Mouse (Mus musculus) intestine, postnatal 0 days (tissue): ENCODE results near the gene Pcnx2. TPM values are rescaled to one million over a fixed set of nuclear protein-coding genes. Genes with fewer than 3 reads are reported as not detected.
A peak's percentile ranks its signal among the peaks of the same experiment; 100 is the strongest.

Experiments
- ATAC-seq: fragments of 200-750 bp; cut with Nextera tagmentation; 2 replicates; pipeline ENCODE4 v1.8.0; 2017; ENCODE audit warnings: mild to moderate bottlenecking, moderate TSS enrichment, moderate library complexity
- H3K27ac ChIP-seq: fragments of 300-500 bp; sonication (generic); 2 replicates; pipeline ENCODE4 v1.5.1; 2014; ENCODE audit warnings: mild to moderate bottlenecking, low read depth, low read length, moderate library complexity
- H3K27me3 ChIP-seq: fragments of 300-500 bp; sonication (generic); replicated peaks from 2 replicates; pipeline ENCODE4 v1.6.1; 2014; ENCODE audit warnings: low read length, mixed read lengths; ENCODE audit not compliant: control insufficient read depth, insufficient read depth
- H3K36me3 ChIP-seq: fragments of 300-500 bp; sonication (generic); 2 replicates; pipeline ENCODE4 v1.6.1; 2014; ENCODE audit warnings: mild to moderate bottlenecking, moderate library complexity; ENCODE audit not compliant: control insufficient read depth, insufficient read depth
- H3K4me1 ChIP-seq: fragments of 300-500 bp; sonication (generic); replicated peaks from 2 replicates; pipeline ENCODE4 v1.6.1; 2014; ENCODE audit warnings: antibody characterized with exemption, low read length, mixed read lengths; ENCODE audit not compliant: control insufficient read depth, insufficient read depth
- H3K4me2 ChIP-seq: fragments of 300-500 bp; sonication (generic); replicated peaks from 2 replicates; pipeline ENCODE4 v1.6.1; 2014; ENCODE audit warnings: low read depth, mild to moderate bottlenecking, moderate library complexity
- H3K4me3 ChIP-seq: fragments of 300-500 bp; sonication (generic); 2 replicates; pipeline ENCODE4 v1.5.1; 2014; ENCODE audit warnings: low read depth, low read length
- H3K9ac ChIP-seq: fragments of 300-500 bp; sonication (generic); 2 replicates; pipeline ENCODE4 v1.6.1; 2014; ENCODE audit warnings: mild to moderate bottlenecking, low read depth, low read length
- H3K9me3 ChIP-seq: fragments of 300-500 bp; sonication (generic); 2 replicates; pipeline ENCODE4 v1.6.1; 2016; ENCODE audit warnings: mixed run types; ENCODE audit not compliant: control insufficient read depth
- CTCF ChIP-seq: sonication (generic); IDR thresholded peaks from 2 replicates; pipeline ENCODE4 v1.5.1; 2016; ENCODE audit warnings: low read depth, mild to moderate bottlenecking, control low read depth, antibody characterized with exemption, moderate library complexity
- WGBS: fragments of 180-500 bp; shearing (Covaris S2); extraction: QIAGEN DNeasy Blood & Tissue Kit; methylation state at CpG from one replicate; pipeline ENCODE4 v1.1.7; 2014; 5-methylcytosine and 5-hydroxymethylcytosine counted together
- polyA plus RNA-seq: library from polyadenylated mRNA; unstranded; fragments of >200 nt; fragmentation: Nextera tagmentation; extraction: Ambion mirVana; gene quantifications from 2 replicates; pipeline ENCODE4 v1.2.1, GENCODE M21; 2015

Gene Pcnx2
- polyA plus RNA-seq, 1 experiment from 2014 or later = 0.29 TPM

DNA sequence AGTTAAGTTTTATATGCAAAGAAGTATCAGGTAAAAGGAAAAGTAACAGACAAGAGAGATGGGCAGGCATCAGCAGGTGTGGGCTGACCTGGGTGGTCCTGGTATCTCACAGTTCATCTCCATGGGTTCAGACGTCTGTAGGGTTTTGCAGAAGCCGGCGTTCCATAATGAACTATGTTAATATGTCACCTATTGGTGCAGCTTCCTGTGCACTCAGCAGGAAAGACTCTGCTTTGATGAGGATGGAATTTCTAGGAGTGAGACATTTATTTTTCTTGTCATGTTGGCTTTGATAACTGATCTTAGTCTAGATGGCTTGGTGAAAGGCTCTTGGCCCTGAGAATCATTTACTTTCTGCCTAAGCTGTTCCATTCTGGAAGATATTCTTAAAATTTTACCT, 24.2 kb upstream of the Pcnx2 start:
- ATAC-seq = no peak
- no peaks in the 10 kb centered on the region for H3K27me3 ChIP-seq
- H3K36me3 ChIP-seq = peaks cover 7% of the 10 kb centered on the region
- H3K9me3 ChIP-seq = no peaks in the 10 kb centered on the region
- no peak for TF ChIP-seq CTCF
- H3K4me1 ChIP-seq = no peaks in the 10 kb centered on the region
- H3K27ac ChIP-seq = no peak overlapping the region
- 31% methylated on average over 3 of the region's 3 CpGs for WGBS
- H3K4me3 ChIP-seq = no peak overlapping the region
- H3K9ac ChIP-seq = no peak overlapping the region
- no peak overlapping the region for H3K4me2 ChIP-seq

DNA sequence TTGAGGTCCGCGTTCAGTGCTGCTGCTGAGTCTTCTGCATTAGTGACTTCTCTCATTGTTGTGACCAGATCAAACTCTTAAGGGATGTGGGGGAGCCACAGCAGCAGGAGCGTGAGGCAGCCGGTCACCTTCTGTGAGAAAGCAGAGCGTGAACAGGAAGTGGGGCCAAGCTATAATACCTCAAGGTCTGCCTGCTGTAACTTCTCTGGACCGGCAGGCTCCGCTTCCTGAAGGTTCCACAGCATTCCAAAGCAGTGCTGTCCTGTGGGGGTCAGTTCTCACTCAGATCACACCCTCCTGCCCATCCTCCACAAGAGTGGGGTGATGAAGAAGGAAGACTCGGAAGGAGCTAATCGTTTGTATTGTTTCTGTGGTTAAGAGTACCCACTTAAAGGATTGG, 22.6 kb upstream of the Pcnx2 start:
- no peak for TF ChIP-seq CTCF
- no peaks in the 10 kb centered on the region for H3K36me3 ChIP-seq
- H3K27ac ChIP-seq = peak overlapping the region; percentile 46; the same call in 1 of the 2 replicates
- ATAC-seq = no peak
- H3K9ac ChIP-seq = no peak overlapping the region
- H3K9me3 ChIP-seq = no peaks in the 10 kb centered on the region
- peak overlapping the region; percentile 24; the same call in 1 of the 2 replicates for H3K4me2 ChIP-seq
- no peak overlapping the region for H3K4me3 ChIP-seq
- H3K4me1 ChIP-seq = no peaks in the 10 kb centered on the region
- no peaks in the 10 kb centered on the region for H3K27me3 ChIP-seq
- WGBS = 38% methylated on average over 9 of the region's 9 CpGs

- H3K9ac ChIP-seq = no peak overlapping the region
- H3K4me1 ChIP-seq = no peaks in the 10 kb centered on the region
- no peak for TF ChIP-seq CTCF
- peak overlapping the region; percentile 46; the same call in 1 of the 2 replicates for H3K27ac ChIP-seq
- no peak for ATAC-seq
- H3K9me3 ChIP-seq = no peaks in the 10 kb centered on the region
- H3K27me3 ChIP-seq = no peaks in the 10 kb centered on the region
- no peaks in the 10 kb centered on the region for H3K36me3 ChIP-seq
- no peak overlapping the region for H3K4me3 ChIP-seq
- peak overlapping the region; percentile 24; the same call in 1 of the 2 replicates for H3K4me2 ChIP-seq
- WGBS = 56% methylated on average over 10 of the region's 10 CpGs
Observed at GRCm38 (mm10) chr8:125920281-125920680, 22.2 kb upstream of the Pcnx2 start.

DNA sequence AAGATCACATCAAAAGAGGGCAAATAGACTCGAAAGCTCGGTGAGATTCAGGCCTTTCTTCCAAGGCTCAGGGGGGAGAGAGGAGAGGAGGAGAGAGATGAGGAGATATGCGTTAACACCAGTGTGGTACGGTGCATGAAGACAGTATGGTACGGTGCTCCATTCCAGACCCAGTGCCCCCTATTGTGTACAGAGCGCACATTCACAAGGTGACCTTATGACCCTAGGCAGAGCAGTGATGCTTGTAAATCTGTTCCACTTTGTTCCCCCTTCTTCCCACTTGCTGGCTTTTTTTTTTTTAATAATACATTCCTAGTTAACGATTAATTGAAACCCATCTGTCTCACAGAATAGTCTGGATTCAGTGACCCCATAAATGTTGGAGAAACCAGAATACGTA, 21.4 kb upstream of the Pcnx2 start:
- TF ChIP-seq CTCF = no peak
- ATAC-seq = no peak
- H3K9me3 ChIP-seq = no peaks in the 10 kb centered on the region

GRCm38 (mm10) chr8:125918719-125919118, 20.6 kb upstream of the Pcnx2 start:
- Histone ChIP-seq H3K4me2 (peak overlapping the region; percentile 49), H3K27me3 (no peaks in the 10 kb centered on the region), H3K9ac (no peak overlapping the region), H3K4me3 (no peak overlapping the region), H3K9me3 (no peaks in the 10 kb centered on the region), H3K36me3 (no peaks in the 10 kb centered on the region), H3K27ac (peak overlapping the region; percentile 77), H3K4me1 (no peaks in the 10 kb centered on the region)
- ATAC-seq = peak; percentile 57
- no peak for TF ChIP-seq CTCF
- WGBS = 50% methylated on average over 2 of the region's 2 CpGs

More for the DNA sequence above, 21.4 kb upstream of the Pcnx2 start:
- Histone ChIP-seq H3K9ac (0 out of 2 replicates have a peak overlapping the region, but pooled peaks have one; percentile 22), H3K36me3 (no peaks in the 10 kb centered on the region), H3K27ac (peak overlapping the region; percentile 77), H3K27me3 (no peaks in the 10 kb centered on the region), H3K4me2 (peak overlapping the region; percentile 49), H3K4me1 (no peaks in the 10 kb centered on the region), H3K4me3 (no peak overlapping the region)
- WGBS = 34% methylated on average over 8 of the region's 8 CpGs

GRCm38 (mm10) chr8:125917013-125917412, 18.9 kb upstream of the Pcnx2 start:
- H3K4me1 ChIP-seq = no peaks in the 10 kb centered on the region
- ATAC-seq = peak; percentile 81
- no peak overlapping the region for H3K9ac ChIP-seq
- H3K27ac ChIP-seq = peak overlapping the region; percentile 55
- no peaks in the 10 kb centered on the region for H3K9me3 ChIP-seq
- WGBS = 34% methylated on average over 10 of the region's 10 CpGs
- H3K4me3 ChIP-seq = no peak overlapping the region
- no peaks in the 10 kb centered on the region for H3K36me3 ChIP-seq
- no peak overlapping the region; the same call in 1 of the 2 replicates for H3K4me2 ChIP-seq
- TF ChIP-seq CTCF = no peak
- H3K27me3 ChIP-seq = no peaks in the 10 kb centered on the region

DNA sequence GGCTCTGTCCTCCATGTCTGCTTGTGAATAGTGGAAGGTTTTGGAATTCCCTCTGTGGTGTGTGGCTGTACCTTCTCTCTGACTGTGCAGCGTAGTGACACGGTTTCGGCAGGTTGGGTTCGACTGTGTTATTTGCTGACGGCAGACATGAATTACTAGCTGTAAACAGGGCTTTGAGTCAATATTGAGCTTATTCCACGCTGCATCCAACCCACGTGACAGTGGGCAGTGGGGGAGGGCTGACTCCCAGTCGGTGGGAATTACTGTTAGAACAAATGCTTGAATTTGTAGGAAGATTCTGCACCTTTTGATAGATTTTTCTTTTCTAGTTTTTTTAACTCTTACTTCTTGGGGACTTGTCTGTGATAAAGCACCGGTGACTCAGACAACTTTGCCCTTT, 16.3 kb upstream of the Pcnx2 start:
- Histone ChIP-seq H3K27me3 (peaks cover 15% of the 10 kb centered on the region), H3K9me3 (no peaks in the 10 kb centered on the region), H3K4me1 (no peaks in the 10 kb centered on the region), H3K27ac (peak overlapping the region; percentile 28; the same call in 1 of the 2 replicates), H3K4me3 (peak overlapping the region; percentile 21), H3K9ac (no peak overlapping the region), H3K4me2 (peak overlapping the region; percentile 85), H3K36me3 (no peaks in the 10 kb centered on the region)
- TF ChIP-seq CTCF = no peak
- ATAC-seq = no peak
- WGBS = 37% methylated on average over 9 of the region's 9 CpGs
